Mouse (Mus musculus): ENCODE measurements at regions not wholly inside any gene's neighbourhood (a gene's known extent, or its start where the extent isn't known, plus 50 kb on each side); places are given as distances from the start of the nearest gene placed in this dataset.

- TF ChIP-seq CTCF (IDR thresholded peaks at IDR 0.05; ENCODE audit: low read depth, low read length) (no peak), POLR2A (IDR thresholded peaks at IDR 0.05; ENCODE audit: borderline replicate concordance, low read depth, low read length) (no peak)
These were observed 225.0 kb downstream of the Mycn start for GRCm38 (mm10) chr12:12716691-12717090.
